Mouse (Mus musculus): ENCODE data around the gene Med27. TPM values are rescaled to one million over a fixed set of nuclear protein-coding genes. Genes with fewer than 3 reads are reported as not detected.

The Med27 gene
- polyA plus RNA-seq, 1 experiment from 2014 or later: 45.0 TPM

DNA sequence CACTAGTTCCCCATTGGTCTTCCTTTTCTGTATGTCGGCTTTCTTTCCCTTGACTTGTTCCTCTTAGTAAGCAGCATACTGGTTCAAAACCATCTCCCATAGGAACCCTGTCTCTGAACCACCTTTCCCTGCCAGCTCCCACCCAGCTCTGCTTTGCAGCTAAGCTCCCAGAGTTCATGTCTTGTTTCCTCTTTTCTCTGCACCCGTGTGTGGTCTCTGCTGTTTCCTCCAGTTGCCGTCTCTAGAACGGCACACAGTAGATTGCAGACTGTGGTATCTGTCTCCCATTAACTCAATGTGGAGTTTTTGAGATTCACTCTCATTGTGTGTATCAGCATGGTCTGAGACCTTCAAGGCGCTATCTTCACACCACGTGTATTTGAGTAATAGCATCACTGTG is 71.9 kb downstream of the Med27 start:
- no peak overlapping the region for H3K27ac ChIP-seq (ENCODE audit: low read length)
- H3K4me1 ChIP-seq (replicated peaks; ENCODE audit: control insufficient read depth, insufficient read depth, low read length): peaks cover 21% of the 10 kb centered on the region
- 65% methylated on average over 6 of the region's 6 CpGs for WGBS
- no peak overlapping the region for H3K4me2 ChIP-seq (ENCODE audit: low read depth, low read length)
- no peak overlapping the region for H3K4me3 ChIP-seq (ENCODE audit: low read length)
- H3K9me3 ChIP-seq (ENCODE audit: control insufficient read depth, low read length): no peaks in the 10 kb centered on the region
- H3K27me3 ChIP-seq (ENCODE audit: control insufficient read depth, insufficient read depth, low read depth, low read length): no peaks in the 10 kb centered on the region
- ATAC-seq (ENCODE audit: low read depth): no peak
- no peaks in the 10 kb centered on the region for H3K36me3 ChIP-seq (ENCODE audit: control insufficient read depth, insufficient read depth, low read length)
- no peak overlapping the region for H3K9ac ChIP-seq (ENCODE audit: low read length)

DNA sequence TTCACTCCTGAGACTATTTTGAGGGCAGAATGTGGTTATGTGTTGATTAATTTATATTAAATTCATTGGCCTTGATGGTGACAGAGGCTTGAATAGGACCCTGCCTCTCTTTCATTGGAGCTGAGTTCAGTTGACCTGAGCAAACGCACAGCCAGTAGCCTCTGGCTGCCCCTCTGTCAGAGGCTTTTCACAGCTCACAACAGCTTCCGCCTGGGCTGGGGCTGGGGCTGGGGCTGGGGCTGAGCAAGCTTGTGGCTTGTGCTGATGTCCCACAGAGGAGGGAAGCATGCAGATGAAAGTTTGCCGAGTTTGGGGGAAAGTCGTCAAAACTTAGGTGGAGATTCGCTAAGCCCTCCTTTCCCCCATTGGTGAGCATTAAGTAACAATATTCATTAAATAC is 72.8 kb downstream of the Med27 start:
- H3K36me3 ChIP-seq (ENCODE audit: control insufficient read depth, insufficient read depth, low read length): no peaks in the 10 kb centered on the region
- H3K27me3 ChIP-seq (ENCODE audit: control insufficient read depth, insufficient read depth, low read depth, low read length): no peaks in the 10 kb centered on the region
- no peak overlapping the region for H3K9ac ChIP-seq (ENCODE audit: low read length)
- no peak for ATAC-seq (ENCODE audit: low read depth)
- peaks cover 16% of the 10 kb centered on the region for H3K4me1 ChIP-seq (replicated peaks; ENCODE audit: control insufficient read depth, insufficient read depth, low read length)
- 35% methylated on average over 5 of the region's 5 CpGs for WGBS
- H3K27ac ChIP-seq (ENCODE audit: low read length): peak overlapping the region; percentile 20; the same call in 1 of the 2 replicates
- no peak overlapping the region for H3K4me2 ChIP-seq (ENCODE audit: low read depth, low read length)
- no peak overlapping the region for H3K4me3 ChIP-seq (ENCODE audit: low read length)
- H3K9me3 ChIP-seq (ENCODE audit: control insufficient read depth, low read length): no peaks in the 10 kb centered on the region

DNA sequence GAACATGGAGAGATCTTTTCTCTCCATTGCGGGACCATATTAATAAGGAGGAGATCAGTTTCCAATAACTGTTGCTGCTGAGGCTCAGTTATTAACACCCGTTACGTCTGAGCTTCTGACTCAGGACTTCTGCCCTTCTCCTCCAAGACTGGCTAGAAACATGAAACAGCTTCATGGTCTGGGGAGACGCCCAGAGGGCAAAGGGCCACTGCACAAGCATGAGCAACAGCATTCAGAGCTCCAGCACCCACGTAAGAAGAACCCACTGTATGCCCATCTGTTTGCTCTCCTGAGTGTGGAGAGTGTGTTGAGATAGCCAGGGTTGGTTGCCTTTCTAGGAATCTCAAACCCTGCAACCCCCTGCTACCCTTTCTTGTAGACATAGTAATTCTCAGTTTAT is 73.3 kb downstream of the Med27 start:
- H3K9ac ChIP-seq (ENCODE audit: low read length): no peak overlapping the region
- H3K9me3 ChIP-seq (ENCODE audit: control insufficient read depth, low read length): no peaks in the 10 kb centered on the region
- H3K4me3 ChIP-seq (ENCODE audit: low read length): no peak overlapping the region
- ATAC-seq (ENCODE audit: low read depth): no peak
- no peak overlapping the region for H3K27ac ChIP-seq (ENCODE audit: low read length)
- H3K4me1 ChIP-seq (replicated peaks; ENCODE audit: control insufficient read depth, insufficient read depth, low read length): peaks cover 16% of the 10 kb centered on the region
- 66% methylated on average over 5 of the region's 5 CpGs for WGBS
- no peaks in the 10 kb centered on the region for H3K27me3 ChIP-seq (ENCODE audit: control insufficient read depth, insufficient read depth, low read depth, low read length)
- H3K36me3 ChIP-seq (ENCODE audit: control insufficient read depth, insufficient read depth, low read length): no peaks in the 10 kb centered on the region
- no peak overlapping the region for H3K4me2 ChIP-seq (ENCODE audit: low read depth, low read length)

DNA sequence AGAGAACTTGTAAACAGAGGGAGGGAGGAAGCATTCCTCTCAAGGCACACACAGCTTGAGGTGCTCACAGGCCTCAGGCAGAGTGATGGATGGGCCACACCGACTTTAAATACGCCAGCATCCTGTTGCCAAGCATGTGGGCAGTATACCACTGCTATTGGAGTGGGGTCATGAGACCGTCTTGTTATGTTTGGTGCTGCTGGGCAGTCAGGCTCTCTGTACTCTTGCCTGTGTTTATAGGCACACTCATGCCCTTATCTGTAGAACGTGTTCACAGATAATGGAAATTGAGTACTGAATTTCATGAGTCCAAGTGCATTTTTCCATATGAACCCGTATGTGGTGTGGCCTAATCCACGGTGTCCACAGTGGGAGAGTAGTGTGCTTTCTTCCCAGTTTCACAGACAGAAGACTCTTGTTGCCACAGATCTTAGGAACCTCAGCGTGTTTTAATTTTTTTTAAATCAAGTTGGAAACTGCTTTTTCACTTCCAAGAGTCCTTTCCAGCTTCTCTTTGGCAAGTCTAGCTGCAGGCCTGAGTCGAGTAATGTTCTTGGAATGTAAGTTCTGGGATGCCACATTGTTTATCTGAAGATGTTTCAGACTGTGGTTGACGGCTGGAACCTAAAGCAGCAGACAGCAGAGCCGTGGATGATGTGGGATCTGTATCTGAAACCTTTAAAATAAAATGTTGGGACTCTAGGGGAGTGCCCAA is 75.7 kb downstream of the Med27 start:
- 0 out of 2 replicates have a peak overlapping the region, but pooled peaks have one; percentile 32 for H3K27ac ChIP-seq (ENCODE audit: low read length)

DNA sequence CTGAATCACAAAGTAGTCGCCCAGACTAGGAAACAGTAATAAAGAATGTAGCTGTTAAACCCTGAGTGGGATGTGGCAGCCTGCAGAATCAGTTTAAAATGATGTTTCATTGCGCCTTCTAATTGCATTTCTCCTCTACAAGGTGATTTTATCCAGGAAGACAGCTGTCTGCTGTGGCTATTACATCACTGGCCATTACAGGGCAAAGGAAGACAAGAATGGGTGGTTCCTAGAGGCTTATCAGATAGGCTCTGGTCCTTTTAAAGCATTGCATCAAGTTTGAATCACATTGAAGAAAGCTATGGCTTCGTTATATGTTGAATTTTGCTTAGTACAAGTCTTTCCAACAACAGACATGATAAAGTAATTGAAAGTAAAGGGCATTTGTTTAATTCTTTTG is 76.4 kb downstream of the Med27 start:
- H3K9ac ChIP-seq (ENCODE audit: low read length): no peak overlapping the region
- ATAC-seq (ENCODE audit: low read depth): no peak
- WGBS: 71% methylated on average over 3 of the region's 3 CpGs

More for the DNA sequence above, 75.7 kb downstream of the Med27 start:
- Histone ChIP-seq H3K4me1 (replicated peaks; ENCODE audit: control insufficient read depth, insufficient read depth, low read length) (peaks cover 16% of the 10 kb centered on the region), H3K4me2 (ENCODE audit: low read depth, low read length) (no peak overlapping the region), H3K9me3 (ENCODE audit: control insufficient read depth, low read length) (no peaks in the 10 kb centered on the region), H3K4me3 (ENCODE audit: low read length) (no peak overlapping the region), H3K36me3 (ENCODE audit: control insufficient read depth, insufficient read depth, low read length) (no peaks in the 10 kb centered on the region), H3K9ac (ENCODE audit: low read length) (no peak overlapping the region), H3K27me3 (ENCODE audit: control insufficient read depth, insufficient read depth, low read depth, low read length) (no peaks in the 10 kb centered on the region)
- WGBS: 42% methylated on average over 10 of the region's 10 CpGs
- ATAC-seq (ENCODE audit: low read depth): peak; percentile 42; the same call in 1 of the 2 replicates

DNA sequence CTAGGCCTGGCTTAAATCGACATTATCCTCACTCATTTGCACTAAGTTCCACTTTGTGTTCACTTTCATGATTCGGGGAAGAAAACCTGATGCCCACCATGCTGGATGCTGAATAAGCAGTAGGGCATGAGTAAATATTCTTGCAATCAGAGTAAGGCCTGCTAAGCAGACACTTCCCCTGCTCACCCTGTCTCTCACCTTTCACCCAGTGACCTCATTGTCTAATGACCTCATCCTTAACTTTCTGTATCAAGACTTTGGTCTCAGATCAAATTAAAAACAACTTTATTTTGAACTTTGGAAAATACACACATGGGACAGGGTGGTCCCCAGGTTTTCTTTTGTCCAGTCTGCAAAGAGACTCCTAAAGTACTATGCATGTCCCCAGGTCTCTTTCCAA is 78.8 kb downstream of the Med27 start:
- H3K36me3 ChIP-seq (ENCODE audit: control insufficient read depth, insufficient read depth, low read length): no peaks in the 10 kb centered on the region
- H3K27ac ChIP-seq (ENCODE audit: low read length): no peak overlapping the region
- no peak overlapping the region for H3K9ac ChIP-seq (ENCODE audit: low read length)
- H3K4me3 ChIP-seq (ENCODE audit: low read length): no peak overlapping the region
- H3K4me2 ChIP-seq (ENCODE audit: low read depth, low read length): no peak overlapping the region
- no peaks in the 10 kb centered on the region for H3K9me3 ChIP-seq (ENCODE audit: control insufficient read depth, low read length)
- WGBS: 78% methylated on average over 2 of the region's 2 CpGs
- H3K4me1 ChIP-seq (replicated peaks; ENCODE audit: control insufficient read depth, insufficient read depth, low read length): peaks cover 7% of the 10 kb centered on the region
- no peak for ATAC-seq (ENCODE audit: low read depth)
- no peaks in the 10 kb centered on the region for H3K27me3 ChIP-seq (ENCODE audit: control insufficient read depth, insufficient read depth, low read depth, low read length)

More for the DNA sequence above, 76.4 kb downstream of the Med27 start:
- no peaks in the 10 kb centered on the region for H3K36me3 ChIP-seq (ENCODE audit: control insufficient read depth, insufficient read depth, low read length)
- no peak overlapping the region for H3K4me2 ChIP-seq (ENCODE audit: low read depth, low read length)
- no peaks in the 10 kb centered on the region for H3K27me3 ChIP-seq (ENCODE audit: control insufficient read depth, insufficient read depth, low read depth, low read length)
- no peak overlapping the region for H3K27ac ChIP-seq (ENCODE audit: low read length)
- H3K4me1 ChIP-seq (replicated peaks; ENCODE audit: control insufficient read depth, insufficient read depth, low read length): peaks cover 16% of the 10 kb centered on the region
- no peaks in the 10 kb centered on the region for H3K9me3 ChIP-seq (ENCODE audit: control insufficient read depth, low read length)
- H3K4me3 ChIP-seq (ENCODE audit: low read length): no peak overlapping the region

DNA sequence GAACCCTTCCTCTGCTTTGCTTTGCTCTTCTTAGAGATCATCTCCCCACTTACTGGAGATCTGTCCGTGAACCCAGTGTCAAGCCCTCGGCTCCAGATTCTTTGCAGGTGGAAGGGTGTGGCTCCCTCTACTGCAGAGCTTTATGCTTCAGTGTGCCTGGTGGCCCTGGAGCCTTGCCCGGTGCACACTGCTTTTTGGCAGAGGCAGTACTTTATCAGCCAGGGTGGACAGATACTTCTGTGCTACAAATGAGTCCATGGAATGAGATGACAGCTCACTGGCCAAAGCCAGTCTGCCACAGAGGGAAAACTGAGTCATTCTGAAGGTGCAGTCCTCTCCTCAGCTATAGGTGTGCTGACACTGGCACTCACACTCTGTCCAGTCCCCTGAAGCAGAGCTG is 80.1 kb downstream of the Med27 start:
- Histone ChIP-seq H3K36me3 (ENCODE audit: control insufficient read depth, insufficient read depth, low read length) (no peaks in the 10 kb centered on the region), H3K4me1 (replicated peaks; ENCODE audit: control insufficient read depth, insufficient read depth, low read length) (peaks cover 7% of the 10 kb centered on the region), H3K4me2 (ENCODE audit: low read depth, low read length) (no peak overlapping the region), H3K27me3 (ENCODE audit: control insufficient read depth, insufficient read depth, low read depth, low read length) (no peaks in the 10 kb centered on the region), H3K9me3 (ENCODE audit: control insufficient read depth, low read length) (no peaks in the 10 kb centered on the region), H3K27ac (ENCODE audit: low read length) (no peak overlapping the region), H3K9ac (ENCODE audit: low read length) (no peak overlapping the region), H3K4me3 (ENCODE audit: low read length) (no peak overlapping the region)
- no peak for ATAC-seq (ENCODE audit: low read depth)
- 63% methylated on average over 3 of the region's 3 CpGs for WGBS

DNA sequence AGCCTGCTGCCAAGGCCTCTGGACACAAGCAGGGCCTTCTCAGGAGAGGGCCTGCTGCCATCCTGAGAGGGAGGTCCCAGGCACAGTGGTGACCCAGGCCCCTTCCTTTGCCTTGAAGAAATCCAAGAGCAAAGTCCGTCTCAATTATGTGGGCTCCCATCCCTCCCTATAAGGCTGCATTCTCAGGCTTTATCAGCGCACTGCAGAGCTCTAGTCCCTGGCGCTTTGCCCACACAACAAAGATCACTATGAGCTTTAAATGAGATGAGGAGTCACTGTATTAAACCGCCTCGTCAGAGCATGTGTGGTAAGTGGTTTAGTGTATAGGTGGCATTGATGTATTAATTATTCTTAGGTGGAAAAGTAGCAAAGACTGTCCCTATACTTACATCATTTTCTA is 85.9 kb downstream of the Med27 start:
- no peaks in the 10 kb centered on the region for H3K9me3 ChIP-seq (ENCODE audit: control insufficient read depth, low read length)
- H3K4me1 ChIP-seq (replicated peaks; ENCODE audit: control insufficient read depth, insufficient read depth, low read length): 0 out of 2 replicates have a peak, but pooled peaks cover 2% of the 10 kb centered on the region
- no peaks in the 10 kb centered on the region for H3K27me3 ChIP-seq (ENCODE audit: control insufficient read depth, insufficient read depth, low read depth, low read length)
- WGBS: 57% methylated on average over 5 of the region's 5 CpGs
- H3K4me3 ChIP-seq (ENCODE audit: low read length): no peak overlapping the region
- no peak overlapping the region for H3K4me2 ChIP-seq (ENCODE audit: low read depth, low read length)
- no peak for ATAC-seq (ENCODE audit: low read depth)
- no peak overlapping the region for H3K9ac ChIP-seq (ENCODE audit: low read length)
- no peaks in the 10 kb centered on the region for H3K36me3 ChIP-seq (ENCODE audit: control insufficient read depth, insufficient read depth, low read length)
- H3K27ac ChIP-seq (ENCODE audit: low read length): no peak overlapping the region

DNA sequence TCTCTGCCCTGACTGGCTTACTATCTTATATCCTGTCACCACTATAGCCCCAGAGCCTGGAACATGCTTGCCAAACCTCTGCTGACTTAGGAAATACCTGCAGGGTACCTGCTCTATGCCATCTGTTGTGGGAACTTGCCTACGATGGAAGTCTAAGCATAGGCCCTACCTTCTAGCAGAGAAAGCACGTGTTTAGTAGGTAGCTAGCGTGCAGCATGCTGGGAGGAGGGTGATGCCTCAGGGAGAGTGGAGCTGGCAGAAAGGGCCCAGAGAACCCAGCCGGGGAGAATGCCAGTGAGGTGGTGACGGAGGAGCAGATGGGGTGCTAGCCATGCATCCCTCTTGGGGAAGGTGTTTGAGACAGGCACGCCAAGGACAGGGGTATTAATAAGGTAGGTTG is 89.8 kb downstream of the Med27 start:
- Histone ChIP-seq H3K27me3 (ENCODE audit: control insufficient read depth, insufficient read depth, low read depth, low read length) (no peaks in the 10 kb centered on the region), H3K9ac (ENCODE audit: low read length) (no peak overlapping the region), H3K4me2 (ENCODE audit: low read depth, low read length) (no peak overlapping the region), H3K27ac (ENCODE audit: low read length) (no peak overlapping the region), H3K9me3 (ENCODE audit: control insufficient read depth, low read length) (no peaks in the 10 kb centered on the region), H3K4me3 (ENCODE audit: low read length) (no peak overlapping the region), H3K36me3 (ENCODE audit: control insufficient read depth, insufficient read depth, low read length) (no peaks in the 10 kb centered on the region), H3K4me1 (replicated peaks; ENCODE audit: control insufficient read depth, insufficient read depth, low read length) (peaks cover 6% of the 10 kb centered on the region)
- no peak for ATAC-seq (ENCODE audit: low read depth)
- 84% methylated on average over 6 of the region's 6 CpGs for WGBS

Measured in lung, embryonic 16.5 days (tissue).